Mouse (Mus musculus) MEL (cell line): ENCODE measurements around the gene Tenm3. TPM values are rescaled to one million over a fixed set of nuclear protein-coding genes. Genes with fewer than 3 reads are reported as not detected.

Experiments
- DNase-seq: peaks from one replicate; pipeline ENCODE4 v3.0.0; 2011; ENCODE audit warnings: low read depth, low spot score
- H3K27ac ChIP-seq: 2 replicates; pipeline ENCODE4 v1.5.1; 2012; ENCODE audit warnings: low read depth, mild to moderate bottlenecking, control low read depth, low read length, moderate library complexity; ENCODE audit not compliant: control insufficient read depth
- H3K27me3 ChIP-seq, 2 experiments: fragments of 150-350 bp in 1 of 2; sonication (generic) in 1 of 2; 2 replicates each; pipeline ENCODE4 v1.6.1; 2012; ENCODE audit warnings: low read length in 2 of 2, mild to moderate bottlenecking in 2 of 2, improper control_type of control experiment in 1 of 2, moderate library complexity in 1 of 2; ENCODE audit not compliant: insufficient read depth in 2 of 2, control insufficient read depth in 1 of 2
- H3K36me3 ChIP-seq, 2 experiments: 2 replicates each; pipeline ENCODE4 v1.6.1; 2012 to 2014; ENCODE audit warnings: low read length in 2 of 2, improper control_type of control experiment in 1 of 2, inconsistent platforms in 1 of 2, mild to moderate bottlenecking in 1 of 2; ENCODE audit not compliant: insufficient read depth in 2 of 2, control insufficient read depth in 1 of 2
- H3K4me1 ChIP-seq, 2 experiments: fragments of 150-350 bp in 1 of 2; sonication (generic) in 1 of 2; 2 replicates each; pipeline ENCODE4 v1.6.1; 2012; ENCODE audit warnings: low read length in 2 of 2, improper control_type of control experiment in 1 of 2, mild to moderate bottlenecking in 1 of 2; ENCODE audit not compliant: insufficient read depth in 2 of 2, control insufficient read depth in 1 of 2
- H3K4me3 ChIP-seq, 2 experiments: fragments of 150-350 bp in 1 of 2; sonication (generic) in 1 of 2; 2 replicates each; pipeline ENCODE4 v1.5.1; 2012; ENCODE audit warnings: low read depth in 2 of 2, low read length in 2 of 2, mild to moderate bottlenecking in 2 of 2, moderate library complexity in 2 of 2, control low read depth in 1 of 2, improper control_type of control experiment in 1 of 2; ENCODE audit not compliant: control insufficient read depth in 1 of 2, insufficient read depth in 1 of 2
- H3K79me2 ChIP-seq: 2 replicates; pipeline ENCODE4 v1.6.1; 2012; ENCODE audit warnings: mild to moderate bottlenecking, low read length, moderate library complexity; ENCODE audit not compliant: control insufficient read depth, poor library complexity, insufficient read depth
- H3K9ac ChIP-seq: 2 replicates; pipeline ENCODE4 v1.6.1; 2012; ENCODE audit warnings: low read depth, mild to moderate bottlenecking, control low read depth, low read length, moderate library complexity; ENCODE audit not compliant: control insufficient read depth, poor library complexity, severe bottlenecking
- H3K9me3 ChIP-seq: fragments of 150-350 bp; sonication (generic); replicated peaks from 2 replicates; pipeline ENCODE4 v1.6.1; 2012; ENCODE audit warnings: mild to moderate bottlenecking, low read length, improper control_type of control experiment, moderate library complexity; ENCODE audit not compliant: insufficient read depth
- E2F4 ChIP-seq: IDR thresholded peaks from 2 replicates; pipeline ENCODE4 v1.6.1; 2011; ENCODE audit warnings: low read depth, low read length, improper control_type of control experiment, borderline replicate concordance
- ELF1 ChIP-seq: IDR thresholded peaks from 2 replicates; pipeline ENCODE4 v1.6.1; 2014; ENCODE audit warnings: low read depth, mild to moderate bottlenecking, inconsistent platforms, low read length, improper control_type of control experiment, moderate library complexity
- EP300 ChIP-seq, 2 experiments: IDR thresholded peaks; 2 replicates each; pipeline ENCODE4 v1.6.1; 2011; ENCODE audit warnings: improper control_type of control experiment in 2 of 2, low read length in 2 of 2, low read depth in 1 of 2, mild to moderate bottlenecking in 1 of 2
- GABPA ChIP-seq: IDR thresholded peaks from 2 replicates; pipeline ENCODE4 v1.6.1; 2012; ENCODE audit warnings: low read depth, mild to moderate bottlenecking, inconsistent platforms, low read length, improper control_type of control experiment, moderate library complexity
- GATA1 ChIP-seq: IDR thresholded peaks from 2 replicates; pipeline ENCODE4 v1.6.1; 2011; ENCODE audit warnings: low read depth, low read length, improper control_type of control experiment
- JUND ChIP-seq: IDR thresholded peaks from 2 replicates; pipeline ENCODE4 v1.6.1; 2011; ENCODE audit warnings: low read depth, mild to moderate bottlenecking, improper control_type of control experiment, low read length
- MYB ChIP-seq: IDR thresholded peaks from 2 replicates; pipeline ENCODE4 v1.6.1; 2011; ENCODE audit warnings: mild to moderate bottlenecking, low read depth, low read length, improper control_type of control experiment
- NELFE ChIP-seq: IDR thresholded peaks from 2 replicates; pipeline ENCODE4 v1.6.1; 2011; ENCODE audit warnings: low read depth, low read length, improper control_type of control experiment
- NRF1 ChIP-seq: IDR thresholded peaks from 2 replicates; pipeline ENCODE4 v1.6.1; 2014; ENCODE audit warnings: low read depth, mild to moderate bottlenecking, inconsistent platforms, low read length, improper control_type of control experiment, moderate library complexity; ENCODE audit not compliant: poor library complexity, insufficient read depth, severe bottlenecking
- POLR2A ChIP-seq, 2 experiments: IDR thresholded peaks; 2 replicates each; pipeline ENCODE4 v1.6.1; 2011 to 2012; ENCODE audit warnings: low read length in 2 of 2, mild to moderate bottlenecking in 2 of 2, control low read depth in 1 of 2, improper control_type of control experiment in 1 of 2, low read depth in 1 of 2, moderate library complexity in 1 of 2; ENCODE audit not compliant: control insufficient read depth in 1 of 2, insufficient read depth in 1 of 2, poor library complexity in 1 of 2
- POLR2AphosphoS2 ChIP-seq: IDR thresholded peaks from 2 replicates; pipeline ENCODE4 v1.6.1; 2011; ENCODE audit warnings: low read length, improper control_type of control experiment
- POLR2AphosphoS5 ChIP-seq: IDR thresholded peaks from 2 replicates; pipeline ENCODE4 v1.6.1; 2012; ENCODE audit warnings: low read depth, borderline replicate concordance, mild to moderate bottlenecking, inconsistent platforms, low read length, moderate library complexity, mixed read lengths
- RAD21 ChIP-seq: IDR thresholded peaks from 2 replicates; pipeline ENCODE4 v1.6.1; 2011; ENCODE audit warnings: mild to moderate bottlenecking, low read depth, low read length, improper control_type of control experiment
- SIN3A ChIP-seq: IDR thresholded peaks from 2 replicates; pipeline ENCODE4 v1.6.1; 2012; ENCODE audit warnings: low read length, improper control_type of control experiment, inconsistent platforms
- SMC3 ChIP-seq: IDR thresholded peaks from 2 replicates; pipeline ENCODE4 v1.6.1; 2011; ENCODE audit warnings: low read depth, low read length, improper control_type of control experiment
- TAL1 ChIP-seq: IDR thresholded peaks from 2 replicates; pipeline ENCODE4 v1.6.1; 2012; ENCODE audit warnings: mild to moderate bottlenecking, inconsistent platforms, low read length, moderate library complexity, mixed read lengths
- TBP ChIP-seq: IDR thresholded peaks from 2 replicates; pipeline ENCODE4 v1.8.0; 2011; ENCODE audit warnings: low read depth, low read length, improper control_type of control experiment
- TCF12 ChIP-seq: IDR thresholded peaks from 2 replicates; pipeline ENCODE4 v1.6.1; 2014; ENCODE audit warnings: low read depth, mild to moderate bottlenecking, inconsistent platforms, low read length, improper control_type of control experiment, moderate library complexity
- USF2 ChIP-seq, 2 experiments: IDR thresholded peaks; 2 replicates each; pipeline ENCODE4 v1.6.1; 2011 to 2012; ENCODE audit warnings: improper control_type of control experiment in 2 of 2, low read length in 2 of 2, borderline replicate concordance in 1 of 2, inconsistent platforms in 1 of 2, low read depth in 1 of 2, mild to moderate bottlenecking in 1 of 2; ENCODE audit not compliant: insufficient read depth in 1 of 2
- ZC3H11A ChIP-seq: IDR thresholded peaks from 2 replicates; pipeline ENCODE4 v1.6.1; 2012; ENCODE audit warnings: low read depth, mild to moderate bottlenecking, inconsistent platforms, low read length, improper control_type of control experiment
- ZKSCAN1 ChIP-seq: IDR thresholded peaks from 2 replicates; pipeline ENCODE4 v1.6.1; 2012; ENCODE audit warnings: low read depth, mild to moderate bottlenecking, inconsistent platforms, low read length, improper control_type of control experiment, moderate library complexity
- ZMIZ1 ChIP-seq: IDR thresholded peaks from 2 replicates; pipeline ENCODE4 v1.6.1; 2012; ENCODE audit warnings: low read depth, mild to moderate bottlenecking, inconsistent platforms, low read length, improper control_type of control experiment, moderate library complexity
- polyA plus RNA-seq, 2 experiments: library from polyadenylated mRNA; stranded (reverse) in 1 of 2; unstranded in 1 of 2; fragments of >175 nt in 1 of 2; fragments of >200 nt in 1 of 2; gene quantifications; 2 replicates each; pipeline versions ENCODE4 v1.2.1 to v1.2.4; 2012; ENCODE audit warnings: low replicate concordance in 2 of 2, low read depth in 1 of 2; ENCODE audit not compliant: insufficient read length in 2 of 2, insufficient read depth in 1 of 2, missing spikeins in 1 of 2
- total RNA-seq: library from RNA; depleted of rRNA; stranded (reverse); fragments of 300-350 nt; gene quantifications from 2 replicates; pipeline ENCODE4 v1.2.3, GENCODE M21; 2012

The Tenm3 gene
- total and polyA plus RNA-seq, 3 experiments = not detected

- Histone ChIP-seq H3K9me3 (no peaks in the 10 kb centered on the region), H3K79me2 (no peaks in the 10 kb centered on the region), H3K27ac (no peak overlapping the region), H3K9ac (no peak overlapping the region), H3K4me1 (no peaks in the 10 kb centered on the region), H3K27me3 (no peaks in the 10 kb centered on the region), H3K36me3 (no peaks in the 10 kb centered on the region), H3K4me3 (no peak overlapping the region)
- no peak for DNase-seq
- TF ChIP-seq TCF12 (no peak), NELFE (no peak), SMC3 (no peak), USF2 (IDR thresholded peaks at IDR 0.05; ENCODE audit: borderline replicate concordance in 1 of 2, insufficient read depth in 1 of 2, low read depth in 1 of 2, low read length in 2 of 2) (no peak), GABPA (no peak), EP300 (IDR thresholded peaks at IDR 0.05; ENCODE audit: low read depth in 1 of 2, low read length in 2 of 2) (no peak), RAD21 (no peak), ZMIZ1 (no peak), MYB (no peak), ZC3H11A (no peak), TBP (no peak), SIN3A (no peak), POLR2AphosphoS2 (no peak), NRF1 (no peak), GATA1 (no peak), POLR2A (IDR thresholded peaks at IDR 0.05; ENCODE audit: control insufficient read depth in 1 of 2, insufficient read depth in 1 of 2, low read depth in 1 of 2, low read length in 2 of 2, poor library complexity in 1 of 2) (no peak), POLR2AphosphoS5 (no peak), TAL1 (no peak), ELF1 (no peak), JUND (no peak)
- TF ChIP-seq, all 39 proteins: peak for 0
Measured at GRCm38 (mm10) chr8:48672471-48672870, 171.3 kb downstream of the Tenm3 start.

DNA sequence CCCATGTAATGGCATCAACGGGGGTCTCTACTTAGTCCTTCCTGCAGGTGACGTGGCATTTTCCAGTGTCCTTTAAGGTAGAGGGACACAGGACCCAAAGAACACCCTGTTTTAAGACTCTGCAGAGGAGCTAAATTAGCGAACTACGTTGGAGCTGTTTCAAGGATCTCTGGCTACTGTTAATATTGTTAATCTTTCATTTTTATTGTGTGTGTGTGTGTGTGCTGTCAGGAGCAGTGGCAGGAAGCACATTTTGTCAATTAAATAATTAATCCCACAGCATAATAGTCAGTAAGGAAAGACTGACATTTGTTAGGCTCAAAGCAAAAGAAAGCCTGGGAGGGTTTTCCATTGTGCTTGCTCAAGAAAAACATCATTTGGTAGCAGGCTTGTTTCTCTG is 172.4 kb downstream of the Tenm3 start:
- no peak for DNase-seq
- no peak overlapping the region for H3K27ac ChIP-seq
- H3K27me3 ChIP-seq = no peaks in the 10 kb centered on the region
- no peak overlapping the region for H3K4me3 ChIP-seq
- H3K9me3 ChIP-seq = no peaks in the 10 kb centered on the region
- no peak overlapping the region for H3K9ac ChIP-seq
- no peaks in the 10 kb centered on the region for H3K36me3 ChIP-seq
- TF ChIP-seq TCF12 (no peak), POLR2AphosphoS5 (no peak), POLR2AphosphoS2 (no peak), NELFE (no peak), ZKSCAN1 (no peak), E2F4 (no peak), ZMIZ1 (no peak), RAD21 (no peak), JUND (no peak)
- no peaks in the 10 kb centered on the region for H3K4me1 ChIP-seq
- H3K79me2 ChIP-seq = no peaks in the 10 kb centered on the region
